Mouse (Mus musculus) forebrain, embryonic 15.5 days (tissue): ENCODE data around the gene Gpr153. TPM values are rescaled to one million over a fixed set of nuclear protein-coding genes. Genes with fewer than 3 reads are reported as not detected.

Source experiments
- ATAC-seq: fragments of 200-750 bp; cut with Nextera tagmentation; replicated peaks from 2 replicates; pipeline ENCODE4 v1.8.0; 2017; ENCODE audit warnings: mild to moderate bottlenecking, moderate TSS enrichment, moderate library complexity
- H3K27ac ChIP-seq: fragments of 300-500 bp; sonication (generic); replicated peaks from 2 replicates; pipeline ENCODE4 v1.5.1; 2015; ENCODE audit warnings: mild to moderate bottlenecking, inconsistent platforms
- H3K27me3 ChIP-seq: fragments of 300-500 bp; sonication (generic); 2 replicates; pipeline ENCODE4 v1.6.1; 2015; ENCODE audit warnings: inconsistent platforms
- H3K36me3 ChIP-seq: fragments of 300-500 bp; sonication (generic); 2 replicates; pipeline ENCODE4 v1.6.1; 2015; ENCODE audit warnings: mild to moderate bottlenecking, inconsistent platforms
- H3K4me1 ChIP-seq: fragments of 300-500 bp; sonication (generic); 2 replicates; pipeline ENCODE4 v1.6.1; 2015; ENCODE audit warnings: inconsistent platforms
- H3K4me2 ChIP-seq: fragments of 300-500 bp; sonication (generic); replicated peaks from 2 replicates; pipeline ENCODE4 v1.6.1; 2015; ENCODE audit warnings: mild to moderate bottlenecking, inconsistent platforms
- H3K4me3 ChIP-seq: fragments of 300-500 bp; sonication (generic); 2 replicates; pipeline ENCODE4 v1.5.1; 2015; ENCODE audit warnings: mild to moderate bottlenecking, inconsistent platforms
- H3K9ac ChIP-seq: fragments of 300-500 bp; sonication (generic); replicated peaks from 2 replicates; pipeline ENCODE4 v1.6.1; 2015; ENCODE audit warnings: mild to moderate bottlenecking, inconsistent platforms
- H3K9me3 ChIP-seq: fragments of 300-500 bp; sonication (generic); 2 replicates; pipeline ENCODE4 v1.6.1; 2016; ENCODE audit warnings: inconsistent platforms
- WGBS: fragments of 180-500 bp; shearing (Covaris S2); methylation state at CpG from one replicate; pipeline ENCODE4 v1.1.7; 2015; ENCODE audit warnings: mixed read lengths; 5-methylcytosine and 5-hydroxymethylcytosine counted together
- polyA plus RNA-seq: library from polyadenylated mRNA; unstranded; fragments of >200 nt; fragmentation: Nextera tagmentation; extraction: Ambion mirVana; gene quantifications from 2 replicates; pipeline ENCODE4 v1.2.1, GENCODE M21; 2015

Gene Gpr153
- polyA plus RNA-seq, 1 experiment from 2014 or later, result 6.3 TPM

GRCm38 (mm10) chr4:152292102-152292765 is 18.2 kb downstream of the Gpr153 start:
- Histone ChIP-seq H3K36me3 (no peaks in the 10 kb centered on the region), H3K9ac (no peak overlapping the region), H3K4me1 (peaks cover 32% of the 10 kb centered on the region), H3K9me3 (no peaks in the 10 kb centered on the region), H3K4me2 (no peak overlapping the region), H3K27ac (no peak overlapping the region), H3K4me3 (no peak overlapping the region), H3K27me3 (peaks cover 78% of the 10 kb centered on the region)
- WGBS, result 2% methylated on average over 12 of the region's 12 CpGs
- ATAC-seq, result no peak

- no peak overlapping the region for H3K9ac ChIP-seq
- no peak overlapping the region for H3K27ac ChIP-seq
- H3K4me2 ChIP-seq, result no peak overlapping the region
- H3K27me3 ChIP-seq, result peaks cover 62% of the 10 kb centered on the region
- H3K4me3 ChIP-seq, result no peak overlapping the region
- no peak for ATAC-seq
- no peaks in the 10 kb centered on the region for H3K36me3 ChIP-seq
- H3K4me1 ChIP-seq, result peaks cover 34% of the 10 kb centered on the region
- no peaks in the 10 kb centered on the region for H3K9me3 ChIP-seq
- 61% methylated on average over 10 of the region's 10 CpGs for WGBS
Measured at GRCm38 (mm10) chr4:152294188-152294929, 20.3 kb downstream of the Gpr153 start.

GRCm38 (mm10) chr4:152295916-152296315 is 21.9 kb downstream of the Gpr153 start:
- Histone ChIP-seq H3K36me3 (peaks cover 12% of the 10 kb centered on the region), H3K4me2 (no peak overlapping the region), H3K9ac (no peak overlapping the region), H3K27ac (no peak overlapping the region), H3K27me3 (peaks cover 49% of the 10 kb centered on the region), H3K9me3 (no peaks in the 10 kb centered on the region), H3K4me3 (no peak overlapping the region), H3K4me1 (peaks cover 26% of the 10 kb centered on the region)
- 65% methylated on average over 4 of the region's 4 CpGs for WGBS
- ATAC-seq, result no peak

GRCm38 (mm10) chr4:152296371-152296770 is 22.3 kb downstream of the Gpr153 start:
- peak overlapping the region; percentile 88 for H3K4me2 ChIP-seq
- 21% methylated on average over 8 of the region's 8 CpGs for WGBS
- H3K9me3 ChIP-seq, result no peaks in the 10 kb centered on the region
- no peak overlapping the region for H3K27ac ChIP-seq
- ATAC-seq, result no peak
- peaks cover 24% of the 10 kb centered on the region for H3K4me1 ChIP-seq
- peak overlapping the region; percentile 88 for H3K4me3 ChIP-seq
- peaks cover 44% of the 10 kb centered on the region for H3K27me3 ChIP-seq
- H3K9ac ChIP-seq, result no peak overlapping the region; the same call in 1 of the 2 replicates
- peaks cover 16% of the 10 kb centered on the region for H3K36me3 ChIP-seq

- H3K9ac ChIP-seq, result peak within 1 kb of the TSS; percentile 92
- peaks cover 24% of the 10 kb centered on the region for H3K4me1 ChIP-seq
- ATAC-seq, result peak; percentile 96
- H3K36me3 ChIP-seq, result peaks cover 16% of the 10 kb centered on the region
- under 1% methylated on average over 117 of the region's 119 CpGs for WGBS
- H3K9me3 ChIP-seq, result no peaks in the 10 kb centered on the region
- H3K4me3 ChIP-seq, result peak within 1 kb of the TSS; percentile 88
- H3K4me2 ChIP-seq, result peak within 1 kb of the TSS; percentile 88
- peaks cover 36% of the 10 kb centered on the region for H3K27me3 ChIP-seq
- peak within 1 kb of the TSS; percentile 76 for H3K27ac ChIP-seq
Measured at GRCm38 (mm10) chr4:152296874-152297861, 23.1 kb downstream of the Gpr153 start, which contains the start of gene Icmt. Gene Icmt, plus strand, starts transcription at chr4:152297227.

- Histone ChIP-seq H3K4me2 (peak overlapping the region; percentile 88; the same call in 1 of the 2 replicates), H3K36me3 (peaks cover 28% of the 10 kb centered on the region), H3K27me3 (peaks cover 19% of the 10 kb centered on the region), H3K27ac (no peak overlapping the region), H3K4me3 (no peak overlapping the region), H3K9ac (0 out of 2 replicates have a peak overlapping the region, but pooled peaks have one; percentile 31), H3K9me3 (no peaks in the 10 kb centered on the region), H3K4me1 (peaks cover 24% of the 10 kb centered on the region)
- WGBS, result 86% methylated on average over 14 of the region's 14 CpGs
- ATAC-seq, result no peak
Measured at GRCm38 (mm10) chr4:152298836-152299235, 24.8 kb downstream of the Gpr153 start.

GRCm38 (mm10) chr4:152300375-152300774 is 26.3 kb downstream of the Gpr153 start:
- Histone ChIP-seq H3K27ac (no peak overlapping the region), H3K4me1 (peaks cover 24% of the 10 kb centered on the region), H3K27me3 (peaks cover 6% of the 10 kb centered on the region), H3K36me3 (peaks cover 37% of the 10 kb centered on the region), H3K9me3 (no peaks in the 10 kb centered on the region), H3K4me3 (no peak overlapping the region), H3K4me2 (no peak overlapping the region), H3K9ac (no peak overlapping the region)
- no peak for ATAC-seq
- 76% methylated on average over 8 of the region's 8 CpGs for WGBS

GRCm38 (mm10) chr4:152302012-152302411 is 28.0 kb downstream of the Gpr153 start:
- peaks cover 38% of the 10 kb centered on the region for H3K36me3 ChIP-seq
- no peak overlapping the region for H3K4me3 ChIP-seq
- H3K9me3 ChIP-seq, result no peaks in the 10 kb centered on the region
- no peak overlapping the region for H3K4me2 ChIP-seq
- no peak overlapping the region for H3K27ac ChIP-seq
- H3K9ac ChIP-seq, result no peak overlapping the region
- ATAC-seq, result no peak
- H3K4me1 ChIP-seq, result peaks cover 18% of the 10 kb centered on the region
- H3K27me3 ChIP-seq, result no peaks in the 10 kb centered on the region
- WGBS, result 74% methylated on average over 11 of the region's 11 CpGs

- Histone ChIP-seq H3K4me3 (no peak overlapping the region), H3K4me2 (no peak overlapping the region), H3K27ac (no peak overlapping the region), H3K9ac (no peak overlapping the region), H3K4me1 (peaks cover 13% of the 10 kb centered on the region), H3K36me3 (peaks cover 38% of the 10 kb centered on the region), H3K9me3 (no peaks in the 10 kb centered on the region), H3K27me3 (no peaks in the 10 kb centered on the region)
- WGBS, result 93% methylated on average over 10 of the region's 10 CpGs
- no peak for ATAC-seq
Measured at GRCm38 (mm10) chr4:152303172-152303571, 29.1 kb downstream of the Gpr153 start.

GRCm38 (mm10) chr4:152304685-152305084 is 30.7 kb downstream of the Gpr153 start:
- H3K4me3 ChIP-seq, result no peak overlapping the region
- H3K9ac ChIP-seq, result no peak overlapping the region
- no peak for ATAC-seq
- H3K36me3 ChIP-seq, result peaks cover 36% of the 10 kb centered on the region
- H3K9me3 ChIP-seq, result no peaks in the 10 kb centered on the region
- H3K4me2 ChIP-seq, result no peak overlapping the region
- H3K27ac ChIP-seq, result no peak overlapping the region
- 87% methylated on average over 6 of the region's 6 CpGs for whole genome bisulfite sequencing
- no peaks in the 10 kb centered on the region for H3K27me3 ChIP-seq
- H3K4me1 ChIP-seq, result peaks cover 5% of the 10 kb centered on the region; the same call in 1 of the 2 replicates

- peaks cover under 1% of the 10 kb centered on the region for H3K27me3 ChIP-seq
Measured at GRCm38 (mm10) chr4:152305991-152306390, 32.0 kb downstream of the Gpr153 start.

More at GRCm38 (mm10) chr4:152305991-152306390, 32.0 kb downstream of the Gpr153 start:
- H3K36me3 ChIP-seq, result peaks cover 25% of the 10 kb centered on the region
- H3K4me3 ChIP-seq, result no peak overlapping the region
- no peak for ATAC-seq
- no peak overlapping the region for H3K4me2 ChIP-seq
- H3K9me3 ChIP-seq, result no peaks in the 10 kb centered on the region
- H3K4me1 ChIP-seq, result no peaks in the 10 kb centered on the region
- no peak overlapping the region for H3K9ac ChIP-seq
- H3K27ac ChIP-seq, result no peak overlapping the region
- 78% methylated on average over 6 of the region's 6 CpGs for WGBS
